Mouse (Mus musculus): ENCODE results near the gene Kpna1.

- no peak for TF ChIP-seq CTCF (IDR thresholded peaks at IDR 0.05; ENCODE audit: control insufficient read depth, insufficient read depth, insufficient read length)
- no peak for TF ChIP-seq USF1 (IDR thresholded peaks at IDR 0.05; ENCODE audit: low read depth)
- no peak for TF ChIP-seq MAX (IDR thresholded peaks at IDR 0.05)
Measured at GRCm38 (mm10) chr16:35951216-35951615, 27.3 kb upstream of the Kpna1 start.

Measured in C2C12 (cell line).